Mouse (Mus musculus) forebrain, embryonic 15.5 days (tissue): ENCODE data around the gene Nkiras1. TPM values are rescaled to one million over a fixed set of nuclear protein-coding genes. Genes with fewer than 3 reads are reported as not detected.
A peak's percentile ranks its signal among the peaks of the same experiment; 100 is the strongest.

Experiments used
- ATAC-seq: fragments of 200-750 bp; cut with Nextera tagmentation; replicated peaks from 2 replicates; pipeline ENCODE4 v1.8.0; 2017; ENCODE audit warnings: mild to moderate bottlenecking, moderate TSS enrichment, moderate library complexity
- H3K27ac ChIP-seq: fragments of 300-500 bp; sonication (generic); replicated peaks from 2 replicates; pipeline ENCODE4 v1.5.1; 2015; ENCODE audit warnings: mild to moderate bottlenecking, inconsistent platforms
- H3K27me3 ChIP-seq: fragments of 300-500 bp; sonication (generic); 2 replicates; pipeline ENCODE4 v1.6.1; 2015; ENCODE audit warnings: inconsistent platforms
- H3K36me3 ChIP-seq: fragments of 300-500 bp; sonication (generic); 2 replicates; pipeline ENCODE4 v1.6.1; 2015; ENCODE audit warnings: mild to moderate bottlenecking, inconsistent platforms
- H3K4me1 ChIP-seq: fragments of 300-500 bp; sonication (generic); 2 replicates; pipeline ENCODE4 v1.6.1; 2015; ENCODE audit warnings: inconsistent platforms
- H3K4me2 ChIP-seq: fragments of 300-500 bp; sonication (generic); replicated peaks from 2 replicates; pipeline ENCODE4 v1.6.1; 2015; ENCODE audit warnings: mild to moderate bottlenecking, inconsistent platforms
- H3K4me3 ChIP-seq: fragments of 300-500 bp; sonication (generic); 2 replicates; pipeline ENCODE4 v1.5.1; 2015; ENCODE audit warnings: mild to moderate bottlenecking, inconsistent platforms
- H3K9ac ChIP-seq: fragments of 300-500 bp; sonication (generic); replicated peaks from 2 replicates; pipeline ENCODE4 v1.6.1; 2015; ENCODE audit warnings: mild to moderate bottlenecking, inconsistent platforms
- H3K9me3 ChIP-seq: fragments of 300-500 bp; sonication (generic); 2 replicates; pipeline ENCODE4 v1.6.1; 2016; ENCODE audit warnings: inconsistent platforms
- WGBS: fragments of 180-500 bp; shearing (Covaris S2); methylation state at CpG from one replicate; pipeline ENCODE4 v1.1.7; 2015; ENCODE audit warnings: mixed read lengths; 5-methylcytosine and 5-hydroxymethylcytosine counted together
- polyA plus RNA-seq: library from polyadenylated mRNA; unstranded; fragments of >200 nt; fragmentation: Nextera tagmentation; extraction: Ambion mirVana; gene quantifications from 2 replicates; pipeline ENCODE4 v1.2.1, GENCODE M21; 2015

Gene Nkiras1
- polyA plus RNA-seq, 1 experiment from 2014 or later, result 29.5 TPM

DNA sequence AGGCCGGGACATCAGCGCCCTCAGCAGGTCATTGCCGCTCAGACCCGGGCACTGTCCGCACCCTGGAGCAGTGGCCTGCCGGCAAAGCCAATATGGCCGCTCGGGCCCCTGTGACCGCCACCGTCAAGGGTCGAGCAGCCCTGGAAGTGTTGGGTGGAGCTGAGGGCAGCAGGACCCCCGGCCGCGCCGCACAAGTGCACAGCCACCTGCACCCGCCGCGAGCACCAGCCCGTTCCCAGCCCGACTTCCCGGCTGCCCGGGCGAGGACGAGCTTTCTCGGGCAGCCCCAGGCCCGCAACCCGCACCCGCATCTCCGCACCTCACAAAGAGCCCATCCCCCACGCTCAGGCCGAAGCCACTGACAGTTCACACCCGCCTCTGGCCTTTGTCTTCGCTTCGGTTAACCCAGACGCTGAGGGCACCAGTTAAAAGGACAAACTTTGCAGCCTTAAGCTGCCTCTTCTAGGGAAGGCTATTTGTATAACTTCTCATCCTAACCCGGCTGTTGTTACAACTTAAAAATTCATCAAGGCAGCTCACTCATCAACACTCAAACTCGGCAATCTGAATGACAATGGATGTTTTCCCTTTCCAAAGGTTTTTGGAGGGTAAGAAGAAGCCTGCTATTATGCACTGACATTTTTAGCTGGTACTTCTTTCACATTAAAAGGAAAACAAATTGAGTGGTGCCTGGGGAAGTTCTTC is 56.2 kb downstream of the Nkiras1 start:
- peak overlapping the region; percentile 84 for H3K4me2 ChIP-seq
- ATAC-seq, result 0 out of 2 replicates have a peak, but pooled peaks have one; percentile 7
- no peaks in the 10 kb centered on the region for H3K9me3 ChIP-seq
- H3K4me3 ChIP-seq, result peak overlapping the region; percentile 43
- peak overlapping the region; percentile 49 for H3K9ac ChIP-seq
- under 1% methylated on average over 37 of the region's 37 CpGs for WGBS
- H3K27ac ChIP-seq, result no peak overlapping the region
- H3K4me1 ChIP-seq, result peaks cover 39% of the 10 kb centered on the region
- no peaks in the 10 kb centered on the region for H3K27me3 ChIP-seq
- H3K36me3 ChIP-seq, result no peaks in the 10 kb centered on the region

DNA sequence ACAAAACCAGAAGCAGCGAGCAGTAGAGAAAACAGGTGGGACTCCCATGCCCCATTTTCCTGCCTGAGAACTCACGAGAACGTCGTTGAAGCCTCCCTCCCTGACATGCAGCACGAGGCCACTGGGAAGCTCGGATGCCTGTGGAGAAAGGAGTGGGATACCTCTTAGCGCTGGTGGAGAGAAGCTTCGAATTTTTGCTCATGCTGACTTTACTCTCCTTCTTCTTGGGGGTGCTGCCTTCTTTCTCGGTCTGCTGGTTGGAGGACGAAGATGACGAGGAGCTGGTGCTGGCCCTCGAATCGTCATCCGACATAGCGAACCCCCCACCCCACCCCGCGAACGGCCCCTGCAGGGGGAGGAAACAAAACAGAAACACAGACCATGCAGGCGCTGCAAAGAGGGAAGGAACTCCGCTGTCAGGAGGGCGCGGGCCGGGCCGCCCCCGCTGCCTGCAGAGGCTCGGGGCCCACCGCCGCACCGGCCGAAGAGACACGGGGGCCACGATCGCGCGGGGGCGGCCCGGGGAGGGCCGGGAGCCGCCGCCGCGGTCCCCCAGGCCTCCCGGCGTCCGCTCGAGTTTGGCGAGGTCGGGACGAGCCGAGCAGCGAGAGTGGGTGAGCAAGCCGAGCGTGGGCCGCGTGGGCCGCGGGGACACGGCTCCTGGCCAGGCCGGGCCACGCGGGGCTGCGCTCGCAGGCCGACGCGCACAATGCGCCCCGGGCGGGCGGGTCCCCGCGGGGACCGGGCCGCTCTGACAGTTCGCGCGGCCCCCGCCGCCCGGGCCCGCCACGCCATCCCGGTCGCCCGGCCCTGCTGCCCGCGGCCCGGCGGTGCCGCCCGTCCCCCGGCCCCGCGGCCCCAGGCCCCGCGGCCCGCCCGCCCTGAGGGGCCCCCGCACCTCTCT is 60.1 kb downstream of the Nkiras1 start:
- peak; percentile 84 for ATAC-seq
- WGBS, result under 1% methylated on average over 84 of the region's 99 CpGs
- Histone ChIP-seq H3K9ac (peak overlapping the region; percentile 96), H3K4me1 (peaks cover 38% of the 10 kb centered on the region), H3K9me3 (no peaks in the 10 kb centered on the region), H3K27ac (peak overlapping the region; percentile 86), H3K4me3 (peak overlapping the region; percentile 65), H3K36me3 (no peaks in the 10 kb centered on the region), H3K4me2 (peak overlapping the region; percentile 57), H3K27me3 (no peaks in the 10 kb centered on the region)

DNA sequence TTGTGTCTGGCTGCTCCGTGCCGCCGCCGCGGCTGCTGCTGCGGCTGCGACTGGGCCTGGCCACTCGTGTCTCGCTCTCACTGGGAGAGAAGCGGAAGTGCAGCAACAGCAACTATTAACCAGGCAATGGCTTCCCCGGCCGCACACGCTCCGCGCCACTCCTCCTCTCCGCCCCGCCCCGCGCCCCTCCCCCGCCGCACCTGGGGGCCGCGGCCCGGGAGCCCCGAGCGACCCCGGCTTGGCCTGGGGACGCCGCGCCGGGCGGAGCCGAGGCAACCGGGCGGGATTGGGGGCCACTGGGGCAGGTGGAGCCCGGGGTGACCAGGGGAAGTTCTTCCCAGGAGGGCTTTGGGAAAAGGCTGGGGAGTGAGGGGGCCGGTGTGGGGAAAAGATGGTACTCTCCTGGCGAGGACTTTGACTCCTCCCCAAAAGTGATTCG is 60.8 kb downstream of the Nkiras1 start, which contains the start of gene Ube2e1:
Gene Ube2e1, minus strand, starts transcription at position 167 of the 439 bp plus-strand sequence.
- Histone ChIP-seq H3K9me3 (no peaks in the 10 kb centered on the region), H3K4me3 (peak within 1 kb of the TSS; percentile 65), H3K4me1 (peaks cover 31% of the 10 kb centered on the region), H3K27me3 (no peaks in the 10 kb centered on the region), H3K9ac (peak within 1 kb of the TSS; percentile 96), H3K36me3 (no peaks in the 10 kb centered on the region), H3K27ac (peak within 1 kb of the TSS; percentile 86), H3K4me2 (peak within 1 kb of the TSS; percentile 57)
- under 1% methylated on average over 27 of the region's 39 CpGs for WGBS
- ATAC-seq, result peak; percentile 92

Other genes with a start within 250 kb of the Nkiras1 start
- 7.3 and 8.2 TPM in 2 replicates for gene Nr1d2, start 32.0 kb upstream of the Nkiras1 start, polyA plus RNA-seq
- 315 and 322 TPM in 2 replicates for gene Rpl15, start 255 bp downstream of the Nkiras1 start, polyA plus RNA-seq
- gene Ube2e1, start 60.7 kb downstream of the Nkiras1 start, polyA plus RNA-seq, result 200 and 214 TPM in 2 replicates